Mouse (Mus musculus) ovary, adult 18-20 months (tissue): ENCODE measurements at regions not wholly inside any gene's neighbourhood (a gene's known extent, or its start where the extent isn't known, plus 50 kb on each side); places are given as distances from the start of the nearest gene placed in this dataset.

Source experiments
- DNase-seq: peaks from one replicate; pipeline ENCODE4 v3.0.0; 2022; ENCODE audit warnings: low spot score, mixed read lengths

DNA sequence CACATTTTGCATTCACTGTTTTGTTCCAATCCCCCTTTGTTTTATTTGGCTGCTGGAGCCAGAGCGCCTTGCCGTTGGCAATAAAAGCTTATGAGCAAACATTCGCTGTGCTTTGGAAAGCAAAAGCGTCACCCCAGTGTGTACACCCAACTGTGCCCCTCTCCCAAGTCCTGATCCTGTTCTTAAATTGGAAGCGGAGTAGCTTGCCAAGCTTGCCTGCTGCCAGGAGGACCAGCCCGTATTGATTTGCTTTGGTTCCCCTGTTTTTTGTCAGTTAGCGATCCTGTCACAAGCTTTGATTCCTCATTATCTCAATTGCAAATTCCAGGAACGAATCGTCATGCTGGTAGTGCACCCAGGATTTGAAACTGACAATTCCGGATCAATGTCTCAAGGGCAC lies 917.5 kb downstream of the Olfm4 start:
- DNase-seq, result no peak

DNA sequence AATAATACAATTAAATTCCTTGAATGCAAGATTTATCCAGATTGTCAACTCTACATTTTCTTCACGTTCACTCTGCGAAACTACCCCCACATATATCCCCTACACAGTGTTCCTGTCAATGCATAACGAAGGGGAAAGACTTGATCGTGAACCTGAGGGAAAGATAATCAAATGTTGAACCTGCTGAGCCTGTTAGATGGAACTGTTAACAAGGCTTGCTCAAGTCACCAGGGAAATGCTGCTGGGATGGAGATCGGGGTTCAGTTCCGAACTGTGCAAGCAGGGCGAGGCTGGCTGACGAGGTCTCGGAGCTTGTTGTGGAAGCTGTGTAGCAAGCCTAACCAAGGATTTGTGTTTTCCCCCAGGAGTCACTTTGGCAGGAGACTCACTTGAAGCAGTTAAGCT lies 917.9 kb downstream of the Olfm4 start:
- no peak for DNase-seq

DNA sequence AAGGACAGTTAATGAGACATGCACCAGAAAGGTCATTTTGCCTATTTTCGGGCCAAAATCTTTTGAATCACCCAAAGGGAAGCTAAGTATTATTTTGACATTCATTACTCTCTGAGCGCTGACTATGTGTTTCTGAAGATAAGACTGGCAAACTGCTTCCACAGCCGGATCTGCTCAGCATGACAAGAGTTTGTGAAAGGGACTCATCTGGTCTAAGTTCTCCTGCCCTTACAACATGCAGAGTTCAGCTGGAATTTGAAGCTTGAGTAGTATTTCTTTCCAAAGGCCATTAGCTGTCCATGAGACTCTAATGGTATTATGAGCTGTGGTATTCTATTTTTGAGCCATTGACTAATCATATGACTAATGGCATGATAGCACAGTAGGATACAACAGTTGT lies 932.1 kb downstream of the Olfm4 start:
- DNase-seq, result no peak

DNA sequence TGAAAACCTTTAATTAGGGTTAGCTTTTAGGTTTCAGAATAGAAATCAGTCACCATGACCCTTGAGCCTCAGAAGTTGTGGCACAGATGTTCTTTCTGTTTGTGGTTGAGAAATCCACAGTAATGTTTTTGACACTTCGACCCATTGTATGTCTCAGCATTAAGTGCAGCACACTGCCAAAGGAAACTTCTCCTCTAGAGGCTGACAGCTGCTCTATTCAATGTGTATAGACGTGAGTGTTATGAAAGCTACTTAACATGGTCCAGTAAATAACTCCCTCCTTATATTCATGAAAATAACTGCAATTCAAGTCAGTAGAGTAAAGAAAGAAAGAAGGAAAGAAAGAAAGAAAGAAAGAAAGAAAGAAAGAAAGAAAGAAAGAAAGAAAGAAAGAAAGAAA lies 939.9 kb downstream of the Olfm4 start:
- no peak for DNase-seq

DNA sequence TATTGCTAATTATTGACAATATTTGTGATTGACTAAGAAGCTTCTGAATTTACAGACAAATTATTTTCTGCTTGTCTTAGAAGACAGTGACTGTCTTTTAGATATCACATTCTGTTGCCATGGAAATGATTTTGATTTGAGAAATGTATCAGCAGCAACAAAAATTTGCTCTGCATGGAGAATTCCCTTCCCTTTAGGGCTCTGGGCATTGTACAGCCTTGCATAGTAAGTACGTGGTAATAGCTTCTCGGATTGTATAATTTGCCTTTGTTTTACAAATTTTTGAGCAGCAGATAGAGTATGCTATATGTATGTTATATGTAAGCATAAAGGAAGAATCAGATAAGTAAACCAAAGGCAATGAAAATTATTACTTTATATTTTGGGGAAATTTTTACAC lies 976.1 kb downstream of the Olfm4 start:
- no peak for DNase-seq

DNA sequence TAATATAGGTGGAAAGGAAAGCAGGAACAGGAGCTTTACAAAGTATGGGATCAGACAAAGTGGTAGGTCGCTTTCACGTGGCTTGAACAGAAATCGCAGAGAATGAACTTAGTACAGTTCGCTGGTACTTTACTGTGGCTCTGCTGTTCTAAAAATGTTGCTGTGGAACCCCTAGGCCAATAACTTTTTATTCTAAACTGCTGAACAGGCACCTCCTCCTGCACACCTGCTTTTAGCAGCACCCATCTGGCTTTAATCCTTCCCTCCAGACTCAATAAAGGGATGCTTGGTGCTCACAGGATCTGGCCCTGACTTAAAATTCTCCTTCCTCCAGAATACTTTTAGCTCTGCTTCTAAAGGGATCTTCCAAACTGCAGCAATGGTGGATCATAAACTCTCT lies 991.9 kb downstream of the Olfm4 start:
- no peak for DNase-seq

DNA sequence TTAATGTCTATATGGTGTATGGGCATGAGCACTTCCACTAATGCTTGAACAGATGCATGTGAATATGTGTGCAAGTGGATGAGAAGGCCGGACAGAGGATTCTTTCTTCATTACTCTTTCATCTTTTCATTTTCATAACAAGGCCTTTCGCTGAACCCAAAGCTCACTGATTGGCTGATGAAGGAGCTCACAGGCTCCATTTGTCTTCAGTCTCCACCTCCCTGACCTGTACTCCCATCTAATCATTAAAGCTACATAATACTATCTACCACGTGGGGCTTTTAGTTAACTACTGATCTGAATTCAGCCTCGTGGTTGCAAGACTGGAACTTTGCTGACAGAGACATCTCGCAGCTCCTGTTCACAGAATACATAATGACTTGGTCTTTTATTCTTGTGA lies 992.8 kb downstream of the Olfm4 start:
- no peak for DNase-seq

DNA sequence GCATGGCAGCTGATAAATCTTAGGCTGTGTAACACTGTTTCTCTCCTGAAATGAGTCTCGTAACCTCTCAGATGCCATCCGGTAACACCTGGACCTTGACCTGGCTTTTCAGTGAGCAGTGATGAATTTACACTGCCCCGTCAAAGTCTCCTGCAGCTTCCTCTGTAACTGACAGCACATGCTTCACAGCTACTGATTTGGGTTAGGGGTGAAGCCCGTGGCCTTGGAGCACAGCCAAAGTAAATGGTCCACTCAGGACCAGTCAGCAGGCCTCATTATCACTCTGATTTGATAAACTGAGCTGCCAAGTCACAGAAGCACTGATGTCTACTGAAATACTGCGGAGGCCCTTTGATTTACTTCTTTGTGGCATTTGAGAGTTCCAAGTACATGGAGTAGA lies 995.6 kb downstream of the Olfm4 start:
- peak; percentile 32 for DNase-seq

DNA sequence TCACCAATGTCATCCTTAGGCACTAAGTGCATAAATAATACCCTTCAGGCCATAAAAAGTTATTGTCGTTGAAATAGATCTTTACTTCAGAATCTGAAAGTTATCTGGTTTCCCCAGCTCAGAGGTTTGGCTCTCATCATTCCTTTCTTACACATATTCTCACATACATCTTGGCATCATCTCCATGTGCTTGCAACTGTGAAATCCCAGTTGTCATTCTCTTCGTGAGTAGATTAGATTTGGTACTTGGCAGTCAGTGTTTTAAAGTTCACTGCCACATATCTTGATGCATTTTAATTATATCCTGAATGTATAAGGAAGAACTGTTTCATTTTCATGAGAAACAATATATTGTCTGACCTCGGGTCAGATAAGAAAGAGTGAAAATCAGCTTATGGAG lies 1006.3 kb downstream of the Olfm4 start:
- no peak for DNase-seq

DNA sequence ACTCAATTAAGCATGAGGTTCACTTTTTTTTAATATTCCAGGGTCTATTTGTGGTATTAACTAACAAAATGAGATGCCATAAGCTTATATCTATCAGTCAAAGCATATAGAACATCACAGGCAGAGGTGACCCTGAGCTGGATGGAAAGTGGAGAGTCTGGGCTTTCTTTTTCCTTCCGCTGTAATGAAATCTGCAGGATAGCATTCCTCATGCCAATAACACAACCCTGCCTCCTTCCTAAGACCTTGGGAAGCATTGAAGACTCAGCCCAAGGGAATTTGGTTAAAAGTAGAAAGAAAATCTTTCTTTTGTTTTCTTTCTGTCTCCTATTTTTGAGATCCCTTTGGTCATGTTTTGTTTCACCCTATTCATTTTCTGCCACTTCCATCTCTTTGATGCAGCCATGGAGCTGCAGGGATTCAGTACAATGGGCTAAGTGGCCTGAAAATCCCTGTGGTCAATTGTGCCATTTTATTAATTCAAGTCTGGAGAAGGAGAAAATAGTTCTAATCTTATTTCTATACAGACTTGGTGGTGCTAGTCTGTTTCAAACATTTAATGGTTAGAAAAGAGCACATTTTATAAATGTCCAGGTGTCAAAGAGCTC lies 1006.9 kb downstream of the Olfm4 start:
- no peak for DNase-seq

DNA sequence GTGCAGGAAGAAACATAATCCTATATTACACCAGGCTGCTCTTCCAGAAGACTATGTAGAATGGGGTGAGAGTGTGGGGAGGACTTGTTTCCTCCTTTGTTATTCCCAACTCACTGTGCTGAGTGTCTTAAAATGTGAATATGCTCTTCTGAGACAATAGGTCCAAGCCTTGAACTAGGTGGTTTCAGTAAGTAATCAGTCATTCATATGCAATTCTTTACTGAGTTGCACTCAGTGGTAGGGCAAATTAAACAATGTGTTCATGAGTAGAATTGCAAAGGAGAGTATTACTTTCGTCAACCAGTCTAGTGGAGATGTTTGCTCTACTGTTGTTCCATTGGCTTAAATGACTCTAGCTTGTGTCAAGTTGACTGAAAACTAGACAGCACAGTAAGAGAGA lies 1015.1 kb downstream of the Olfm4 start:
- DNase-seq, result no peak

DNA sequence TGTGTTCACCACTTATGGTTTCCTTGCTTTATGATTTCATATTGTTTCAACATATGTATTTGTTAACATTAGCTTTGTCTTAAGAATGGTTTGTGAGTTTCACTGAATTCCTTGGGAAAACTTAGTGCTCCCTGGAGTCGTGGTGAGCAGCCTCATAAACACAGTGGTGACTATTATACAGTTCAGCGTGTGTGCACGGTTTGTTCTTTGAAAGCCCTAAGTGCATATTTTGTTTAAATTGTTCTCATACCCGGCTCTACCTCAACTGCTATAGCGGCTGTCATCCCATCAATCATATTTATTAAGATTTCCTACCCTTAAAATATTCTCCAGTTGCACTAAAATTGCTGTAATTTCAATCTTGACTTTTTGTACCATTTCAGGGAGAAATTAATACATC lies 1029.3 kb downstream of the Olfm4 start:
- DNase-seq, result no peak

DNA sequence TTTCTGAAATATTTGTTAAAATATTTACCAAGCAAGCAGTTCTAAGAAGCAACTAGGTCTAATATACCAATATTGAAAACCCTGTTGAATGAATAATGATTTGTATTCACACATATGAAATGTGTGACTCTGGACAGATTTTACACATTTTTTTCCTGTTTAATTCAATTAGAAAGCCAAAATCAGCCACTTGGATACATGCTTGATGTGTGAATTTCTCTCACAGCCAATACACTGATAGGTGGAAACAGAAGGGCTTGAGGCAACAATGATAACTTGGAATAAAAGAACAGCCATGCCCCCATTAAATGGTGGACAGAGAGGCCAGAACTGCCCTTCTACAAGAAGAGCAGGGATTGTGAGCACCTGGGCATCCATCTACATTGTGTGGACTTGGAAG lies 1047.6 kb downstream of the Olfm4 start:
- DNase-seq, result no peak

DNA sequence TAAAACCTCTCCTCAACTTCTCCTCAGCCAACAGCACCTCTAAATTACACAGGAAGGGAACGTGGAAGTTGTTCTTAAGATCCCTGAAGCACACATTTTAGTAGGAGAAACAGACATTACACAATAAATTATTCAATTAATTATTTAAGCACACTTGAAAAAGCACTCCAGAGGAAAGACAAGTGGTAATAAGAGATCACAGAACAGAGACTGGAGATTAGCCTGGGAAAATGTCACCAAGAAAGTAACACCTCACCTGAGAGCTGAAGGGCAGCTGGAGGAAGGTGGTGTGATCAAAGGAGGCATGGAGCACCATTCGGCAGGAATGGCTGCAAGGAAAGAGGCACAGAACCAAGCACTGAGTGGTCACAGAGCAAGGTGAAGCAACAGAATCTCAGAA lies 1053.8 kb downstream of the Olfm4 start:
- no peak for DNase-seq

DNA sequence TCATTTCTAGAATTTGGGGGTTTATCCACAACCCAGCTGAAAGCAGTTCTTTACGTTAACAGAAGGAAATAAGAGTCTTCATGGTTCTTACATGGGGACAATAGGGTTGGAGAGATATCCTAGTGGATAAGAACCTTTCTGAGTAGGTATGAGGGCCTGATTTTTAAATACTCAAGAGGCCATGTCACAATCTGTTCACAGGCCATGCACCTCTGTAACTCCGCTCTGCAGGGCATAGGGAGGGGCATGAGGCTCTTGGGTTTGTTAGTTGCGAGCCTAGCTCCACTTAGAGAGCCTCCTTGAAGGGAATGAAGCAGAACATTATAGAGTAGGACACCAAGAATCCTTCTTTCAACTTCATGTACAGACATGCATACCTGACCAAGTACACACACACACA lies 1054.2 kb downstream of the Olfm4 start:
- DNase-seq, result no peak
